Mouse (Mus musculus): Measurements from ENCODE around the gene Tmem41b.

GRCm38 (mm10) chr7:110002968-110003367, 16.2 kb upstream of the Tmem41b start:
- TF ChIP-seq CTCF (IDR thresholded peaks at IDR 0.05; ENCODE audit: borderline replicate concordance, extremely low read depth, insufficient read depth, insufficient read length) (no peak), POLR2A (IDR thresholded peaks at IDR 0.05; ENCODE audit: borderline replicate concordance, extremely low read depth, insufficient read depth, insufficient read length, poor library complexity, severe bottlenecking) (no peak)
